Mouse (Mus musculus) spleen, adult 2 months (tissue): Measurements from ENCODE around the gene Hist1h4a. TPM values are rescaled to one million over a fixed set of nuclear protein-coding genes. Genes with fewer than 3 reads are reported as not detected.

ENCODE experiments used
- DNase-seq, 2 experiments: peaks; one replicate each; pipeline versions ENCODE4 v3.0.0 to v3.0.0-alpha.2; 2012 to 2021; ENCODE audit warnings: low spot score in 2 of 2, low read depth in 1 of 2
- H3K27ac ChIP-seq: fragments of 200-500 bp; 2 replicates; pipeline ENCODE4 v1.5.1; 2012; ENCODE audit warnings: low read length, inconsistent platforms; ENCODE audit not compliant: insufficient read depth
- H3K27me3 ChIP-seq: fragments of 200-500 bp; 2 replicates; pipeline ENCODE4 v1.6.1; 2012; ENCODE audit warnings: mild to moderate bottlenecking, moderate library complexity, low read length, inconsistent platforms; ENCODE audit not compliant: control insufficient read depth, insufficient read depth
- H3K36me3 ChIP-seq: fragments of 200-500 bp; 2 replicates; pipeline ENCODE4 v1.6.1; 2012; ENCODE audit warnings: mild to moderate bottlenecking, low read length, inconsistent platforms; ENCODE audit not compliant: control insufficient read depth, insufficient read depth
- H3K4me1 ChIP-seq: fragments of 200-500 bp; 2 replicates; pipeline ENCODE4 v1.6.1; 2011; ENCODE audit warnings: inconsistent platforms; ENCODE audit not compliant: control insufficient read depth, insufficient read depth, insufficient read length
- H3K4me3 ChIP-seq: fragments of 200-500 bp; 2 replicates; pipeline ENCODE4 v1.5.1; 2011; ENCODE audit warnings: mild to moderate bottlenecking, inconsistent platforms; ENCODE audit not compliant: insufficient read depth, insufficient read length; ENCODE audit errors: extremely low read depth
- CTCF ChIP-seq: fragments of 200-500 bp; IDR thresholded peaks from 2 replicates; pipeline ENCODE4 v1.5.1; 2011; ENCODE audit warnings: mild to moderate bottlenecking, inconsistent platforms; ENCODE audit not compliant: insufficient read depth, insufficient read length, insufficient replicate concordance; ENCODE audit errors: extremely low read depth
- POLR2A ChIP-seq: fragments of 200-500 bp; IDR thresholded peaks from 2 replicates; pipeline ENCODE4 v1.6.1; 2011; ENCODE audit warnings: low read depth, low read length, inconsistent platforms
- WGBS: fragments of 180-500 bp; shearing (Covaris S2); methylation state at CpG from one replicate; pipeline ENCODE4 v1.1.7; 2018; 5-methylcytosine and 5-hydroxymethylcytosine counted together
- polyA plus RNA-seq: library from polyadenylated mRNA; depleted of rRNA; stranded (reverse); fragments of >200 nt; gene quantifications from 2 replicates; pipeline ENCODE4 v1.2.3, GENCODE M21; 2012

Hist1h4a gene
- polyA plus RNA-seq, 1 experiment = 16.1 TPM

DNA sequence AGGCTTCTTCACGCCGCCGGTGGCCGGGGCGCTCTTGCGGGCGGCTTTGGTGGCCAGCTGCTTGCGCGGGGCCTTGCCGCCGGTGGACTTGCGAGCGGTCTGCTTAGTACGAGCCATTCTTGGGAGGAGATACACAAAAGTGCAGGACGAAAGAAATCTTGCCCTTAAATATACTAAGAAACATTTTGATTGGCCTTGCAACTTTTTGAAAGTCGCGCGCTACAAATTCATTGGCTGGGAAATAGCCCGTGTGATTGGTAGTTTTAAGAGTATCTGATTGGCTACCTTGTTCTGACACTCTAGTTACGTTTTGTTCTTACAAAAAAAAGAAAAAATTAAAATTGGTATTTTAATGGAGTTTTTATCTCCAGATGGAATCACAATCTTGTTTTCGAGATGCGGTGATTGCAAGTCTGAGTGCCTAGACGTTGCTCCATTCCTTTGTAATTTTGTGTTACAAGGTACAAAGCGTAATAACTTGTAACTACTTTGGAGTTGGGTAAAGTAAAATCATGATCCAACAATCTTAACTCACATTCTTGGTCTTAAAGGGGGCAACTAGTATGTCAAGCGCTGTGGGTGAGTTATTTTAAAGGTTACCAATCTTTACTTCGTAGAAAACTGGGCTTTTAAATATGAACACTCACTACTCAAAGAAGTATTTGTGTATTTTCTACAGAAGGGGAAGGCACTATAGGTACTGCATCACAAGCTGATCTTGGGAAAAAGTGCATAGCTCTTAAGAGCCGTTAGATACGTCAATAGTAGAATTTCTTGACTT, 15.5 kb downstream of the Hist1h4a start, which contains the start of gene Hist1h3c:
Gene Hist1h3c (minus strand): TSS at position 222 of the 781 bp plus-strand sequence.
- peak; percentile 83 to 85 for DNase-seq
- H3K27ac ChIP-seq = peak within 1 kb of the TSS; percentile 100
- H3K27me3 ChIP-seq = no peaks in the 10 kb centered on the region
- no peaks in the 10 kb centered on the region; the same call in none of the 2 replicates for H3K4me1 ChIP-seq
- peak within 1 kb of the TSS; percentile 75 for H3K4me3 ChIP-seq
- WGBS = under 1% methylated on average over 28 of the region's 28 CpGs
- H3K36me3 ChIP-seq = no peaks in the 10 kb centered on the region; the same call in 1 of the 2 replicates
- no peak for TF ChIP-seq POLR2A
- TF ChIP-seq CTCF = no peak

DNA sequence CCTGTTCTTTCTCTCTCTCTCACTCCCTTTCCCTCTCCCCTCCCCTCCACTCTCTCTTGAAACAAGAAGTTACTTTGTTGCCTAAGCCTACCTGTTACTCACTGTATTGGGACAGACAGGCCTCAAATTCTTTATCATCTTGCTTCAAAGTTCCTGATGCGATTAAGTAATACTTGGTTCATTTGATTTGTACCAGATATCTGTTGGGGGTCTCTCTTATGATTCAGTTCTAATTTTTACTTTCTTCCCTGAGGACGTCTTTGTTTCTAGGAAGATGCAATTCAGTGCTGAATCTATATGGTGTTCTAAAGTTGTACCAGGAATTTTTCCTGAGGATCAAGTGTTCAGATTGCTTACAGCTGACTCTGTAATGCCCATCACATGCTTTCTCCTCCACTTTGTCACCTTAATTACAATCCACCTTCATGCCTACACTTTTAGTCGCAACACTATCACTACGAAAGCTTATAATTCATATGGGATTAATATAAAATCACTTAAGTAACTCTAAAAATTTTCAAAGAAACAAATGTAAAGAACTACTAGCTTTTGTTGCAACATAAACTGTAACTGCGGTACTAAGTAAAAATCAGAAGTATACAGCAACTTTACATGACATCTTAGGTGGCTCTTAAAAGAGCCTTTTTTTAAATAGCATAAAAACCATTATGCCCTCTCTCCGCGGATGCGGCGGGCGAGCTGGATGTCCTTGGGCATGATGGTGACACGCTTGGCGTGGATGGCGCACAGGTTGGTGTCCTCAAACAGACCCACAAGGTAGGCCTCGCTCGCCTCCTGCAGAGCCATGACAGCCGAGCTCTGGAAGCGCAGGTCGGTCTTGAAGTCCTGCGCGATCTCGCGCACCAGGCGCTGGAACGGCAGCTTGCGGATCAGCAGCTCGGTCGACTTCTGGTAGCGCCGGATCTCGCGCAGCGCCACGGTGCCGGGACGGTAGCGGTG, 16.3 kb downstream of the Hist1h4a start:
- no peak for TF ChIP-seq POLR2A
- no peak for TF ChIP-seq CTCF
- DNase-seq = no peak
- Histone ChIP-seq H3K27ac (0 out of 2 replicates have a peak overlapping the region, but pooled peaks have one; percentile 41), H3K27me3 (no peaks in the 10 kb centered on the region), H3K36me3 (no peaks in the 10 kb centered on the region; the same call in 1 of the 2 replicates), H3K4me3 (peak overlapping the region; percentile 8), H3K4me1 (no peaks in the 10 kb centered on the region; the same call in none of the 2 replicates)
- 5% methylated on average over 23 of the region's 36 CpGs for WGBS

DNA sequence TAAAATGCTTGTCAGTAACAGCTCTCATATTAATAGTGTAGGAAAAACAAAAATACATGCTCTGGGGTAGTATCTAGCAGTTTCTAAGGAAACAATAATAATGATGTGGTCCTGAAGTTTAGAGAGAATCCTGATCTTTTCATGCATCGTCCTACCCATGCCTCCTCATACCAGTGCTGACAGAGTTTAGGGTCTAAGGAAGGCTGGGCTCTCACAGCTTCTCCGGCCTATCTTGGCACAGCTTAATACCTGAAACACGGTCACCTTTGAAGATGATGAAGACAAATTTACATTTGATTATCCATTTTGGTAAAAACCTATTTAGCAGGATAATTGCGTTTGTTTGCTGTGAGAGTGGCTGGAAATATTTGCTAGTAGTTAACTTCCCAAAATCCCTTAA, 17.1 kb downstream of the Hist1h4a start:
- Histone ChIP-seq H3K36me3 (no peaks in the 10 kb centered on the region; the same call in 1 of the 2 replicates), H3K4me3 (no peak overlapping the region), H3K27ac (no peak overlapping the region), H3K4me1 (no peaks in the 10 kb centered on the region; the same call in none of the 2 replicates), H3K27me3 (no peaks in the 10 kb centered on the region)
- DNase-seq = no peak
- WGBS = 81% methylated on average over 4 of the region's 4 CpGs
- TF ChIP-seq POLR2A (no peak), CTCF (no peak)

DNA sequence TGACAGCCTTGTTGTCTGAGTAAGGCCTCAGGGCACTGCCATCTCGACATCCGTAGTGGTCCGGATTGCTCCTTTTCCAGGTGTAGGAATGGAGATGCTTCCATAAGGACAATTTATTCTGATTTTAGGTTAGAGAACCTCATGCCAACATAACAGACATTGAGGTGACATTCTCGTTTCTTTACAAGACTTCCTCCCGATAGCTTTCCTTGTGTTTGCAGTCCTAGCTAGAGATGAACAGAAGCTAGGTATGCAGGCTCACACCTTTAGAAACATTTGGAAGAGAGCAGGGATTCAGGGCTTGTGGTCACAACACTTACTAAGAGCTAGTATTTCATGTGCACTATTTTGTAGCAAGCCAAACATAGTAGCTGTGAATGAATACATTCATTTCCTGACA, 17.8 kb downstream of the Hist1h4a start:
- H3K4me1 ChIP-seq = no peaks in the 10 kb centered on the region; the same call in none of the 2 replicates
- no peaks in the 10 kb centered on the region for H3K27me3 ChIP-seq
- TF ChIP-seq POLR2A = no peak
- no peak for TF ChIP-seq CTCF
- 93% methylated on average over 5 of the region's 5 CpGs for WGBS
- DNase-seq = no peak
- no peak overlapping the region for H3K27ac ChIP-seq
- H3K36me3 ChIP-seq = no peaks in the 10 kb centered on the region; the same call in 1 of the 2 replicates
- H3K4me3 ChIP-seq = no peak overlapping the region

DNA sequence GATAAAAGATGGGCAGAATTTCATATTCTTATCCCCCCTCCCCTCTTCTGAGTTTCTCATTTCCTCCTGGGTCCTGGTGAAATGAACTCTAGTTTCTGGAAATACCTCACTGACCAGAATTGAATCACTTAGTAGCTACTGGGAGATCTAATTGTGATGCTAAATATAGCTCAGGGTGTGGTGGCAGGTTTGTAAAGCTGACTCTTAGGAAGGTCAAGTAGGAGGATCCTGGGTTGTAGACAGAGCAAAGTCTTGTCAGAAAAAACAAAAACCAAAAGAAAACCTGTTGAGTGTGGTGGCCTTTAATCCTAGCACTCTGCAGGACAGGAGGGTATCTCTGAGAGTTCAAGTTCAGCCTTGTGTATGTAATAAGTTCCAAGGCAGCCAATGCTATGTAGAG, 19.0 kb downstream of the Hist1h4a start:
- DNase-seq = no peak
- H3K4me1 ChIP-seq = no peaks in the 10 kb centered on the region; the same call in 1 of the 2 replicates
- H3K27me3 ChIP-seq = no peaks in the 10 kb centered on the region
- TF ChIP-seq CTCF = no peak
- no peak for TF ChIP-seq POLR2A
- no peak overlapping the region for H3K4me3 ChIP-seq
- H3K27ac ChIP-seq = no peak overlapping the region
- H3K36me3 ChIP-seq = no peaks in the 10 kb centered on the region; the same call in 1 of the 2 replicates

DNA sequence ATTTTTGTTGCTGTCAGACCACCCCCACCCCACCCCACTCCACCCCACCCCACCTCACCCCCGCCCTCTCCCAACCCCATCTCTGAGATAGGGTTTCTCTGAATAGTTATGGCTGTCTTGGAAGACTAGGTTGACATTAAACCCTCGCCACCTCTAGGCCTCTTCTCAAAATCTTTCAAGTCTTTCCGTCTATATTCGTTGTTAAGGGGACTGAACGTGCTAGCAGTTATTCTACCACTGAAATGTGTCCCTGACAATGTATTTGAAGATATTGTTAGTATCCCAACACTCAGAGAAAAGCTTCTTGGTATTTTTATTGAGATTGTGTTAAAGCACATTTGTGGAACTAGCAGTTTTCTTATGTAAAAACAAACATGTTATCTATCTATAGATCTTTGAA, 20.1 kb downstream of the Hist1h4a start:
- Histone ChIP-seq H3K27me3 (no peaks in the 10 kb centered on the region), H3K36me3 (no peaks in the 10 kb centered on the region; the same call in 1 of the 2 replicates), H3K27ac (no peak overlapping the region), H3K4me1 (no peaks in the 10 kb centered on the region; the same call in 1 of the 2 replicates), H3K4me3 (no peak overlapping the region; the same call in 1 of the 2 replicates)
- TF ChIP-seq POLR2A (no peak), CTCF (no peak)
- 64% methylated on average over 5 of the region's 5 CpGs for WGBS
- no peak for DNase-seq
